Mouse (Mus musculus) frontal cortex, postnatal 36 days (tissue): ENCODE measurements around the gene Map3k10.

Source experiments
- DNase-seq, 2 experiments: peaks; one replicate each; pipeline ENCODE4 v3.0.0; 2022; ENCODE audit warnings: low spot score in 2 of 2

Map3k10 gene

GRCm38 (mm10) chr7:27609285-27609684 lies 65.1 kb downstream of the Map3k10 start:
- no peak for DNase-seq

- no peak for DNase-seq
These were observed 66.3 kb downstream of the Map3k10 start for GRCm38 (mm10) chr7:27608130-27608529.

- DNase-seq = peak in 1 of 2 experiments; percentile 62
These were observed 66.8 kb downstream of the Map3k10 start for GRCm38 (mm10) chr7:27607580-27607979.

- no peak for DNase-seq
These were observed 67.7 kb downstream of the Map3k10 start for GRCm38 (mm10) chr7:27606481-27607254.
